ENCODE assay signal across 14 mouse cellular contexts in the genomic region with DNA sequence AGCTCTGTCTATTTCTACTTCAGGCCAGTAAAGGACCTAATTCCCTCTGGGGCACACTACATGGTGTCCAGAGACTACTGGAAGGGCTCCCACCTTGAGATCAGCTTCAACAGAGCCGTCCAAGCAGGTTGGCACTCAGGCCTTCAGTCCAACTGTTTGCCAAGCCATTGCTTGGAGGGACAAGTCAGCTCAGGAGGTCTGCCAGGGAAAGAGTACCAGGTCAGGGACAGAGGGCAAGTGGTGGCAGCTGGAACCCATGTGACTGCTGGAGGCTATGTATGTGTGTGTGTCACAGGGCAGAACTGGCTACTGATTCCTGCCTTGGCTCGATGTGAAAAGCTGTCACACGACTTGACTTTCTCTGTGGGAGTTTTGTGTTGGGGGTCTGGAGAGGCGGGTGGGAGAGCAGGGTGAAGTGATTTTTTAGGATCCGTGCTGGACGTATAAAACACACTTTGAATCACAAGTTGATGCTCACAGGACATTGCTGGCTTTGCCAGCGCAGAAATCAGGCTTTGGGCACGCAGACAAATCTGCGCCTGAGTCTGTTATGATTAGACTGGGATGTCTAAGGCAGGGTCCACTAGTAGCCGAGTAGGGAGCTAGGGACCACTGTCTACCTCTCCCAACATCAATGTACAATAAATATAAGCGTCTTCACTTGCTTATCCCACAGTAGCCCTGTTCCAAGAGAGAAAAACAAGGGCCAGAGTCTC.
A peak's percentile ranks its signal among the peaks of the same experiment; 100 is the strongest.
DNase-seq lines count a peak whose midpoint lies in the region; ATAC-seq and TF ChIP-seq lines count a peak whose summit lies in the region.
"Had no signal": no experiment of that assay in that cellular context is flagged by ENCODE, and none has a peak within 500 bp of the region (broad histone marks: within the 10 kb centered on the region; RNA-seq: fewer than 3 reads in every experiment).

No protein-coding gene starts in this region.

- H3K4me1 ChIP-seq in heart, adult 2 months (ENCODE audit: control insufficient read depth, insufficient read depth, low read length) = peaks cover 2% of the 10 kb centered on the region
- H3K4me1 ChIP-seq in kidney, embryonic 14.5 days (ENCODE audit: control insufficient read depth, insufficient read depth, low read length) = no peaks in the 10 kb centered on the region
- no peaks in the 10 kb centered on the region for H3K4me1 ChIP-seq in intestine, embryonic 16.5 days (ENCODE audit: control insufficient read depth, insufficient read depth, low read length)

- peak overlapping the region; percentile 89 for H3K27ac ChIP-seq in heart, adult 2 months
- no peak overlapping the region for H3K27ac ChIP-seq in kidney, embryonic 14.5 days (ENCODE audit: low read depth, low read length)
- no peak overlapping the region for H3K27ac ChIP-seq in intestine, embryonic 16.5 days (ENCODE audit: low read length)
- H3K27ac ChIP-seq: kidney, postnatal 0 days; liver, embryonic 14.5 days had no signal

- peak overlapping the region; percentile 8; the same call in 1 of the 2 replicates for H3K9ac ChIP-seq in heart, adult 2 months (ENCODE audit: low read depth, low read length)
- H3K9ac ChIP-seq in kidney, embryonic 14.5 days (ENCODE audit: low read depth, low read length) = no peak overlapping the region
- no peak overlapping the region for H3K9ac ChIP-seq in intestine, embryonic 16.5 days (ENCODE audit: low read depth, low read length)
- H3K9ac ChIP-seq: liver, embryonic 14.5 days had no signal

- no peak overlapping the region for H3K4me2 ChIP-seq in kidney, embryonic 14.5 days (replicated peaks; ENCODE audit: low read depth, low read length)
- no peak overlapping the region for H3K4me2 ChIP-seq in intestine, embryonic 16.5 days (ENCODE audit: low read depth, low read length)
- H3K4me2 ChIP-seq: midbrain, embryonic 11.5 days had no signal

- DNase-seq in heart, adult 2 months = peak; percentile 42 to 77
- DNase-seq in heart, postnatal 25 days (ENCODE audit: low spot score) = no peak
- DNase-seq in 3134 (ENCODE audit: extremely low read depth, insufficient read length, low spot score) = peak; percentile 18
- DNase-seq in adrenal gland, adult 2 months = peak; percentile 78
- peak; percentile 48 for DNase-seq in gastrocnemius, postnatal 10 days
- DNase-seq: lung, postnatal 14 days; right cerebral cortex, postnatal 4 days; thymus, postnatal 14 days had no signal

- peak; percentile 76 for TF ChIP-seq EP300 in heart, adult 2 months (IDR thresholded peaks at IDR 0.05; ENCODE audit: insufficient read depth, low read depth, low read length)

- WGBS in heart, adult 2 months = 58% methylated on average over 11 of the region's 11 CpGs
- WGBS in kidney, embryonic 14.5 days = 87% methylated on average over 11 of the region's 11 CpGs
- 86% methylated on average over 11 of the region's 11 CpGs for WGBS in intestine, embryonic 16.5 days

- no peak for TF ChIP-seq CTCF in heart, adult 2 months (IDR thresholded peaks at IDR 0.05)

- no peaks in the 10 kb centered on the region for H3K9me3 ChIP-seq in kidney, embryonic 14.5 days (ENCODE audit: control insufficient read depth, low read length)
- no peaks in the 10 kb centered on the region for H3K9me3 ChIP-seq in intestine, embryonic 16.5 days (ENCODE audit: control insufficient read depth, low read length)

- intact Hi-C loops in heart, adult 2 months (cut with DNase I) = loop anchor here (2.0 to 10.0 kb wide), 3 partner anchors 75 to 450 kb away; no protein-coding TSS in a partner anchor
- intact Hi-C loops in heart, postnatal 25 days (cut with DNase I) = no loop called here

- no peak for ATAC-seq in kidney, embryonic 14.5 days (ENCODE audit: low FRiP score, low TSS enrichment)
- ATAC-seq in intestine, embryonic 16.5 days = no peak
- ATAC-seq: activated CD4-positive, CD25-positive, alpha-beta regulatory T cell, adult 4 months had no signal

- H3K4me3 ChIP-seq in heart, adult 2 months = no peak overlapping the region
- no peak overlapping the region for H3K4me3 ChIP-seq in kidney, embryonic 14.5 days (ENCODE audit: low read length)
- H3K4me3 ChIP-seq in intestine, embryonic 16.5 days (ENCODE audit: low read length) = no peak overlapping the region

- no peaks in the 10 kb centered on the region for H3K36me3 ChIP-seq in heart, adult 2 months (ENCODE audit: control insufficient read depth, insufficient read depth, low read length)
- no peaks in the 10 kb centered on the region for H3K36me3 ChIP-seq in kidney, embryonic 14.5 days (ENCODE audit: control insufficient read depth, insufficient read depth, low read length)
- no peaks in the 10 kb centered on the region for H3K36me3 ChIP-seq in intestine, embryonic 16.5 days (ENCODE audit: control insufficient read depth, insufficient read depth, low read length)

- H3K27me3 ChIP-seq in heart, adult 2 months (ENCODE audit: control insufficient read depth, insufficient read depth, low read length) = no peaks in the 10 kb centered on the region
- H3K27me3 ChIP-seq in kidney, embryonic 14.5 days (ENCODE audit: control insufficient read depth, insufficient read depth, low read length) = no peaks in the 10 kb centered on the region; the same call in 1 of the 2 replicates
- H3K27me3 ChIP-seq in intestine, embryonic 16.5 days (replicated peaks; ENCODE audit: control insufficient read depth, insufficient read depth, low read length) = no peaks in the 10 kb centered on the region

- no peaks in the 10 kb centered on the region for H3K79me2 ChIP-seq in heart, adult 2 months (replicated peaks; ENCODE audit: control insufficient read depth, insufficient read depth, low read length)

- TF ChIP-seq POLR2A in heart, adult 2 months (IDR thresholded peaks at IDR 0.05; ENCODE audit: insufficient read depth, low read depth, low read length) = no peak
